Mouse (Mus musculus): Measurements from ENCODE around the gene Gm9747.

Gm9747 gene

DNA sequence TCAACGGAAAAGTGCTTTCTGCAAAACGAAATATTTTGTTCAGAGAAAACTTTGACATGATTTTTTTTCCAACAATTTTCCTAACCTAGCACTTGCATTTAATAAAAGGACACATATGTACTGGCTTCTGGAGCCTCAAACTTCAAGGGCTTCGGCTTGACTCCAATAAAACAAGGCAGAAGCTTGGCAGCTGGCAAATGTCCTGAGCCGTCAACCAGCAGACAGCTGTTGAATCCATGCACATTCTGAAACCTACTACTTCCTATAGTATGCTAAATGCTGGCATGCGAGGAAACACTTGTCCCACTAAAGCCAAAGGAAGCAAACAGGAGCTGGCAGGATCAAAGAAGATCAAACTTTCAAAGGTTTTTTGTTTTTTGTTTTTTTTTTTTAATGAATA, 24.5 kb downstream of the Gm9747 start:
- DNase-seq (ENCODE audit: low spot score in 2 of 2): no peak

DNA sequence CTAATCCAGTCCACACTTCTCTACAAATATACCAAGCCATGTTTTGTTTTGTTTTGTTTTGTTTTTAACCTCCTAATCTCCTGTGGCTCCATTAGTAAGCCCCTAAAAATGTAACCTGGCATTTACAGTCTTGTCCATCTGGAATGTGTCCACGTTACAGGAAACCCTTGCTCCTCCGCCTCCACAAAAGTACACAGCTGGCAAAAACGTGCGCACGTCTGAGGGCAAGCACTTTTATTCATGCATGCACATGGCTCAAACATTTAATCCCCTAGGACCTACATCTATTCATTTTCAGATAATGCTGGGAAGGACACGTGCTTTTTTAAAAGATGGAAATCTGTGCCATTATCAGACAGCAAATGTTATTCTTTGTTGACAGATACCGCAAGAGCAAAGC, 25.4 kb downstream of the Gm9747 start:
- DNase-seq (ENCODE audit: low spot score in 2 of 2): no peak

DNA sequence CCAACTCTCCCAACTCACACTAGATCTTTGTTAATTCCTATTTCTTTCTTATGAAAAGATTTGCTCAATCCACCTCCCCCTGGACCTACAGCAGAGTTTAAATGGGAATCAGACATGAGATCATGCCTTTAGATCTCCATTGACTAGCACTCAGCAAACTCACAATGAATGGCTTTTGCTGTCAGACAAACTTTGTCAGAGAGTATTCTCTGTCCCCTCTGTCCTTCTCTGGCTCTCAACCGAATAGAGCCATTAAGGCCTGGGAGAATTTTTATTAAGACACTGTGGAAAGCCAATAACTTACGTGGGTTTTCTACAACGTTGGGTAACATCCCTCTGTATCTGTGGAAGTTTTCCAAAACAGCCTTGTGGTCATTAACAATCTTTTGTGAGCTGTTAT, 27.1 kb downstream of the Gm9747 start:
- DNase-seq (ENCODE audit: low spot score in 2 of 2): no peak

DNA sequence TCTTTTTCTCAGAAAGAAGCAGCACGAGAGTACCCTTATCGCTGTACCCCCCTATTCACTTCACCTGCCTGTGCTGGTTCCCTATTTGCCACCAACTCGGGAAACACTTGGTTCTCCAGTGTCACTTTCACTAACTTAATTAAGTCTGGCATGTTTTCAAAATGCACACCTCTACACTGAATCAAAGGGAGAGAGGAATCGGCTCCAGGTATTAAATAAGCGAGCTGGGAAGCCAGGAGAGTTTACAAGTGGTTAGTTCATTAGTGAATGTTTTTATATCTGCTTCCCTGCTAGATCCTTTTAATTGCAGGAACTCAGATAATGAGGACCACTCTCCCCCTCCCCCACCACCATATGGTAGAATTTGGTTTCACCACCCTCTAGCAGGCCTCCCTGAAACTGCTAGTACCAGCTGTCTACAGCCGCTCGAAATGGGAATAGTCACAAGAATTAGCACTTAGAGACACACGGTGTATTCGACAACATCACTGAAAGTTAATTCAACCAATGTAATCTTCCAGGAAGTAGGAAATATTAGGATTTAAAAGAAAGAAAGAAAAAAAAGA, 28.2 kb downstream of the Gm9747 start:
- peak in 1 of 2 experiments; percentile 19 for DNase-seq (ENCODE audit: low spot score in 2 of 2)

DNA sequence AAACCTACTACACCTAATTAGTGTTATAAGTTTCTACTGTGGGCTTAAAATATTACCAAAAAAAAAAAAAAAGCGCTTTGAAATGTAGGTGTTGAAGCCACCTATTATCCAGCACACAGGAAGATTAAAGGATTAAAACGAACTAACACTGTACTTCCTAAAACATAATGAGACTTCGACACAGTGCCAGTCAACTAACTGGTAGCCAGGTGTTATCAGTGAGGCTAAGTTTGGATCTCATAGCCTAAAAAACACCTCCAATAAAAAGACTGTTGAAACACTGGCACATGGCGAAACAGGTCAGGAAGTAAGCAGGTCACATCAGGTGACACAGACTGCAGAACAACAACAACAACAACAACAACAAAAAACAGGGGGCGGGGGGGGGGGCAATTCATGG, 28.7 kb downstream of the Gm9747 start:
- DNase-seq (ENCODE audit: low spot score in 2 of 2): no peak

DNA sequence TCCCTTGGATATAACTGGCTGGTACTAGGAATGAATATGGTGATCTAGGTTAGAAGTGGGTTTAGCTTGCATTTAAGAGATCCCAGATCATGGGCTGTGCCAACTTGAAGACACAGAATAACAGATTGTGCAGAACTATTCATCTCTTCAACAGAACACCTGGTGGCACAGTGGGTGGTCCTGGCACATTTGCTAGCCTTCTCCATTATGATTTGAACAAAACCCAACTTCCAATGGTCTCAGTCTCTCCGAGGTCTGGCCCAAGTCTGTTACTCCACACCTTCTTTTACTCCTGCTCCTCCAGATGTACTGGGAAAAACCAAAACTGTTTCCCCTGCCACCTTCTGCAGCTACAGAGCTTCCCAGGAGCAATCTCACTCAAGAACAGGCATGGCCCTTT, 29.4 kb downstream of the Gm9747 start:
- DNase-seq (ENCODE audit: low spot score in 2 of 2): no peak

DNA sequence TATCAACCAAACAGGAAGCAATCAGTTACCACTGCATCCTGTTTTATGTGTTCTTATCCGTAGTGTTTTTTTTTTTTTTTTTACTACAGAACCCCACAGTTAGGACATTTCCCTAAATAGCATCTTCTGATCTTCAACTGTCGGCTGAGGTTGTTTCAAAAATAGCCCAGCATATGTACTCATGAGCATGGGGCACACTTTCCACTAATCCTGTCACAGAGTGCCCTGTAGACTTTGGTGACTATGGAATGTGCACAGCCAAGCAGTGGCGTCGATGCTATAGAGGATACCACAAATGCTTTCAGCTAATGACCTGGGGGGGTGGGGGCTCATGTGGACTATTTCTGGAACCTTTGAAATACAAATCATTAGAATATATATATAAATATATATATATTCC, 34.6 kb downstream of the Gm9747 start:
- DNase-seq (ENCODE audit: low spot score in 2 of 2): no peak

DNA sequence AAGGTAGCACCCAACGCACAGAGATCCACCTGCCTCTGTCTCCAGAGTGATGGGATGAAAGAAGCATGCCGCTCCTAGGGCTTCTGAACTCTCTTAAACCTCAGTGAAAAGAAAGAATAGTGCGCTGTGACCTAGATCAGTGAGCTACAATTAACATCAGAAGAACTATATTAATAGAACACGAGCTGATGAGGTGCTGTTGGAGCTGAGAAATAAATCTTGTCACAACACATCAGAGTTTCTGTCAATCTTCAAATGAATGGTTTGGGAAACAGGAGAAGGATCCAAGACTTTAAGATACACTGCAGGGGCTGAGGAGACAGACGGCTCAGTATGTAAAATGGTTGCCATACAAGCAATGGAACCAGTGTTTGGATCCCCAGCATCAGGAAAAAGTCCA, 39.3 kb downstream of the Gm9747 start:
- no peak for DNase-seq (ENCODE audit: low spot score in 2 of 2)

DNA sequence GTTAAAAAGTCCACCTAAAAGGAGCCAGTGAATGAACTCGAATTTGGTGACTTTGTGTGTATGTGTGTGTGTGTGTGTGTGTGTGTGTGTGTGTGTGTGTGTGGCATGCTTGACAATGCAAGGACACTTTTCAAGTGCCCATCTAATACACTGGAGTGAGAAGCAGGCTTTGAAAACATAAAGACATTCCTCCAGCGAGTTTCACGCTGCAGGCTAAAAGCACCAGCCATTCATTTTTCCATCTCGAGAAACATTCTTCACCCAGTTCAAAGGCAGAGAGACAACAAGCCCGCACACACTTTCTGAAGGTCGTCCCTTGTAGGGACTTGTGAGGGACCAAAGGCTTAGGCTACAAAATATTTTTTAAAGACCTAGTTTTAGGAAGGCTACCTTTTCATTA, 40.6 kb downstream of the Gm9747 start:
- no peak for DNase-seq (ENCODE audit: low spot score in 2 of 2)

DNA sequence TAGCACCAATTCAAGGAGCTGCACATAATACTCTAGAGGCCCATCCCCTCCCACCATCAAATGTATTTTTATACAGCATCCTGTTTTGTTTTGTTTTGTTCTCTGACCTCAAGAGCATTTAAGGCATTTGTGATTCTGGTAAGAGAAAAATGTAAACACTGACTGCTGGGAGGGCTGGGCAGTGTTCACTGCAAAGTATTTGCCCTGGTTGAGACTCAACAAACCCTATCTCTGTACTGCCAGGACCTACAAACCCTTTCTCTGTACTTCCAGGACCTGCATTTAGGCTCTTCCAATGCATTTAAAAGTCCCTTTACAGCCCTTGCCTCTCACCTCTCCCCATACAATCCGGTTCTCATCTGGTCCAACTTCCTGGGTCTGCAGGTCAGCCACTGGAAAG, 41.4 kb downstream of the Gm9747 start:
- no peak for DNase-seq (ENCODE audit: low spot score in 2 of 2)

DNA sequence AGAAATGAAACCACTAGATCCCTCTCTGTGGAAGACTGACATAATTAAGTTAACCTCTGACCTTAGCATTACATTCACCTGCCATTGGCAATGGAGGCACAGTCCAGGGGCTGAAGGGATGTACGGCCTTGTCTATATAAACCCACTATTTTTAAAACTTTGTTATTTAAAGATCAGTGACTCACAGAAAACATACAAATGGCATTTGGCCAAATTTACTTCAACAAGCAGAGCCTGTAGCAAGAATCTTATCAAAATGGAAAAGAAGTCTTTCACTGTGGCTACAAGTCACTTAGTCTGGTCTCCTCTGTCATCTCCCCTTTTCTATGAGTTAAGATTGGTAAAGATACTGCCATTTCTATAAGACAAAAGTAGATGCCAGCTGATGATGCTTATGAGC, 46.9 kb downstream of the Gm9747 start:
- no peak for DNase-seq (ENCODE audit: low spot score in 2 of 2)

DNA sequence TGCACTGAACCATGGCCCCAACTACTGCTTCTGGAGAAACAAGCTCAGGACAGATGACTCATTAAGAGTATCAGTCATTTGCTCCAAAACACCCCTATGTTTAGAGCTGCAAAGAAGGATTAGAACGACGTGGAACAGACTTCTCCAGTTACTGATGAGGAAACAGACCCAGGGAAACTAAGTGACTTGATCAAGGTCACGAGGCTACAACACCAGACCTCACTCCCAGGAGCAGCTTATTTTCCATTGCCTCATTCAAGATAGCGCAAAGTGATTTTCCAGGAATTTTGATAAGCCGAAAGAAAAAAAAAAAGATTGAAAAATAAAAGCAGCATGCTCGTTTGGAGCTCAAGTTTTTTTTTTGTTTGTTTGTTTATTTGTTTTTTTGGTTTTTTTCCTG, 48.9 kb downstream of the Gm9747 start:
- no peak for DNase-seq (ENCODE audit: low spot score in 2 of 2)

DNA sequence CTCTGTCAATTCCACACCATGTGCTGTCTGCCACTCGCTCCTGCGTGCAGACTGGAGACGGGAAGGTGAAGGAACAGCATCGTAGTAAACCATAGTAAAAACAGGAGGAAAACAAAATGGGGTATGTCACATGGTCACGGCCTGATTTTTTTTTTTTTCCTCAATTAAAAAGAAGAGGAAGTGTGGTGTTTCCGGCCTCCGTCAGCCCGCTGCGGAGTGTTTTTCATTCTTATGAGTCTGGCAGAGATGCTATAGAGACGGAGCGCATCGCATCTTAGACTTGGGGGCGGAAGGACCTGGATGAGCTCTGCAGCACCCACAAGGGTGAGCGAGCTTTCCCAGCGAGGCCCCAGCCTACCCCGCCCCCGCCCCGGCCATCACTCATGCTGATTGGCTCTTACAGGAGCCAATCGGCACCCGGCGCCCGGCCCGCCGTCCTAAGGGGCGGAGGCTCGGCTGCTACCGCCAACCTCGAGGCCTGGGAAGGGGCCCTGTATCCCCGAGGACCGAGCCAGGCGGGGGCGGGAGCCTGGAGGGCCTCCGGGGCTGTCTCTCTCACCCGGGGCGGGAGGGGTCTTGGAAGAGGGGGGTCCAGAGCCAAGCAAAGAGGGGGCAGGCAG, 50.2 kb downstream of the Gm9747 start:
- DNase-seq (ENCODE audit: low spot score in 2 of 2): peak; percentile 84 to 86

DNA sequence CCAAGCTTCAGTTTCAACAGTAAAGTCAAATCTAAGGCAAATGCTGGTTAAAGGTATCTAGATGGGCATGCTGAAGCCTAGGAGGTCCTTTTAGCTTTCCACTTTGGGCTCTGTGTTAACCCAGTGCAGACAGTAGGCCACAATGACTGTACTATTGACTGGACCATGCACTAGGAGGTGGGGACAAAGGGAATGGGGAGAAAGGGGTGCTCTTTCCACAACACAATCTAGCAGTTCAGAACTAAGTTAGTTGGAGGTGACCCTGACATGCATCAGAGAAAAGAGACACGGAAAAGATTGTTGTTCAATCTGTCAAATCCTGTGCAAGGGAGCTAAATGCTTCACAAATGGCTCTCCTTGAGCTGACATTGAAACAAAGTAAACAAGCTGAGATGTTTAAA, 51.0 kb downstream of the Gm9747 start:
- peak; percentile 19 to 35 for DNase-seq (ENCODE audit: low spot score in 2 of 2)

DNA sequence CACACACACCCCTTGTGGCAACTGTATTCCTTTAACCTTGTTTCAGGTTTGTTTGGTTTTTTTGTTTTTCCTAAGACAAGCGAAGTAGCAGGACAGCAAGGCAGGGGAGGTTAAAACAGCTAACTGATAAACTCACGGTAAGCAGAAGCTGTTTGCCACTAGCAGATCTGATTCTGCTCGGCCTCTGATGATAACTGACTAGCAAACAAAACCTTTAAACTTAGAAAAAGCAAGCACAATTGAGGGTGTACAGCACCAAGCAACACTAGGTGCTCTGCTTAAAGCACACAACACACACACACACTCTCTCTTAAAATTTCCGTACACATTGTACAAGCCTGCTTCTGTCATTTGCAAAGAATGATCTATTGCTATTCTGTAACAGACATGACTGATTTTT, 51.5 kb downstream of the Gm9747 start:
- DNase-seq (ENCODE audit: low spot score in 2 of 2): peak; percentile 8 to 17

Data from frontal cortex, postnatal 36 days (tissue).